16 mouse cellular contexts compared by ENCODE assay signal in genomic region chr4:129112231-129112630, GRCm38 (mm10). TPM values are rescaled to one million over a fixed set of nuclear protein-coding genes. Genes with fewer than 3 reads are reported as not detected.
DNase-seq lines count a peak whose midpoint lies in the region; ATAC-seq and TF ChIP-seq lines count a peak whose summit lies in the region.
"Had no signal": no experiment of that assay in that cellular context is flagged by ENCODE, and none has a peak within 500 bp of the region (broad histone marks: within the 10 kb centered on the region; RNA-seq: fewer than 3 reads in every experiment).

No protein-coding gene starts in this region.

- no peak for ATAC-seq in embryonic facial prominence, embryonic 13.5 days (ENCODE audit: insufficient number of reproducible peaks, insufficient read depth, low FRiP score, low TSS enrichment, low read depth)

- no peak overlapping the region for H3K4me3 ChIP-seq in embryonic facial prominence, embryonic 13.5 days
- no peak overlapping the region for H3K4me3 ChIP-seq in embryonic facial prominence, embryonic 10.5 days
- H3K4me3 ChIP-seq in layer of hippocampus, adult 2 months, result no peak overlapping the region
- peak overlapping the region; percentile 8; the same call in 1 of the 2 replicates for H3K4me3 ChIP-seq in testis, adult 2 months (ENCODE audit: control insufficient read depth, low read depth, low read length)
- H3K4me3 ChIP-seq: heart, embryonic 12.5 days; liver, embryonic 13.5 days had no signal

- TF ChIP-seq CTCF in layer of hippocampus, adult 2 months (conservative IDR thresholded peaks at IDR 0.05), result no peak
- no peak for TF ChIP-seq CTCF in testis, adult 2 months (IDR thresholded peaks at IDR 0.05; ENCODE audit: control insufficient read depth, insufficient read depth, insufficient replicate concordance, low read depth, low read length)

- peaks cover 15% of the 10 kb centered on the region for H3K4me1 ChIP-seq in embryonic facial prominence, embryonic 13.5 days
- peaks cover 43% of the 10 kb centered on the region for H3K4me1 ChIP-seq in embryonic facial prominence, embryonic 10.5 days
- peaks cover 4% of the 10 kb centered on the region; the same call in 1 of the 2 replicates for H3K4me1 ChIP-seq in testis, adult 2 months (ENCODE audit: control insufficient read depth, insufficient read depth, low read length)
- H3K4me1 ChIP-seq: heart, embryonic 12.5 days had no signal

- no peak overlapping the region for H3K4me2 ChIP-seq in embryonic facial prominence, embryonic 13.5 days
- H3K4me2 ChIP-seq: heart, embryonic 12.5 days; liver, embryonic 13.5 days had no signal

- TF ChIP-seq POLR2A in testis, adult 2 months (IDR thresholded peaks at IDR 0.05; ENCODE audit: control insufficient read depth, low read depth, low read length), result no peak

- WGBS in embryonic facial prominence, embryonic 13.5 days, result 52% methylated on average over 13 of the region's 13 CpGs
- 73% methylated on average over 13 of the region's 13 CpGs for WGBS in embryonic facial prominence, embryonic 10.5 days

- no peaks in the 10 kb centered on the region for H3K9me3 ChIP-seq in embryonic facial prominence, embryonic 13.5 days
- no peaks in the 10 kb centered on the region for H3K9me3 ChIP-seq in embryonic facial prominence, embryonic 10.5 days
- H3K9me3 ChIP-seq: liver, embryonic 13.5 days had no signal

- DNase-seq in embryonic facial prominence, embryonic 10.5 days (ENCODE audit: low spot score), result no peak
- DNase-seq in layer of hippocampus, adult 2 months (ENCODE audit: low spot score in 2 of 2), result no peak
- no peak for DNase-seq in layer of hippocampus, adult 18-20 months (ENCODE audit: low spot score in 2 of 2)
- DNase-seq in testis, postnatal 14 days (ENCODE audit: low spot score), result no peak
- DNase-seq in gastrocnemius, postnatal 4 days (ENCODE audit: low spot score in 2 of 2), result no peak
- DNase-seq in urinary bladder, postnatal 14 days (ENCODE audit: low spot score), result no peak
- DNase-seq: forebrain, postnatal 0 days; gastrocnemius, postnatal 10 days; liver, embryonic 13.5 days; thymus, postnatal 25 days had no signal

- H3K27ac ChIP-seq in embryonic facial prominence, embryonic 13.5 days, result no peak overlapping the region; the same call in 1 of the 2 replicates
- no peak overlapping the region for H3K27ac ChIP-seq in embryonic facial prominence, embryonic 10.5 days (replicated peaks)
- peak overlapping the region; percentile 74 for H3K27ac ChIP-seq in layer of hippocampus, adult 2 months
- H3K27ac ChIP-seq in testis, adult 2 months (ENCODE audit: control insufficient read depth, insufficient read depth, low read depth, low read length), result no peak overlapping the region
- H3K27ac ChIP-seq: liver, embryonic 13.5 days had no signal

- 0 out of 2 replicates have a peak overlapping the region, but pooled peaks have one; percentile 16 for H3K9ac ChIP-seq in embryonic facial prominence, embryonic 13.5 days
- H3K9ac ChIP-seq: forebrain, postnatal 0 days; heart, embryonic 12.5 days; liver, embryonic 13.5 days had no signal

- H3K27me3 ChIP-seq in embryonic facial prominence, embryonic 13.5 days, result peaks cover 43% of the 10 kb centered on the region
- H3K27me3 ChIP-seq in embryonic facial prominence, embryonic 10.5 days (replicated peaks; ENCODE audit: low read depth, poor library complexity, severe bottlenecking), result peaks cover 45% of the 10 kb centered on the region
- H3K27me3 ChIP-seq in testis, adult 2 months (ENCODE audit: control insufficient read depth, insufficient read depth, low read length), result no peaks in the 10 kb centered on the region

- H3K36me3 ChIP-seq in embryonic facial prominence, embryonic 13.5 days, result no peaks in the 10 kb centered on the region
- H3K36me3 ChIP-seq in embryonic facial prominence, embryonic 10.5 days (replicated peaks), result no peaks in the 10 kb centered on the region
- no peaks in the 10 kb centered on the region for H3K36me3 ChIP-seq in testis, adult 2 months (ENCODE audit: control insufficient read depth, insufficient read depth, low read length)
- H3K36me3 ChIP-seq: heart, embryonic 12.5 days; liver, embryonic 13.5 days had no signal

RNA-seq across cellular contexts. Expression of gene Tmem54, which starts 6.9 kb away (rescaled TPM):
- 10.6 and 11.3 TPM in 2 replicates for polyA plus RNA-seq in embryonic facial prominence, embryonic 13.5 days (2015; fragmentation: Nextera tagmentation; extraction: Ambion mirVana)
- 10.6 and 11.8 TPM in 2 replicates for polyA plus RNA-seq in embryonic facial prominence, embryonic 10.5 days (2016; fragmentation: Nextera tagmentation; extraction: Ambion mirVana)
- not detected for total RNA-seq in layer of hippocampus, adult 2 months (2021)
- not detected for total RNA-seq in layer of hippocampus, adult 18-20 months (2021)
- polyA plus RNA-seq in testis, adult 2 months (2012; rRNA removed), result 0.42 and 2.4 TPM in 2 replicates
- total RNA-seq in gastrocnemius, postnatal 4 days (2021), result under 1 TPM in 1 of 2 experiments, not detected in 1; 0.73 TPM
- total RNA-seq: forebrain, postnatal 0 days; gastrocnemius, postnatal 10 days; left cerebral cortex, postnatal 10 days; MEL had no signal
- polyA plus RNA-seq: forebrain, postnatal 0 days had no signal

RNA-seq across cellular contexts. Expression of gene Hpca, which starts 9.6 kb away (rescaled TPM):
- 2.7 and 3.1 TPM in 2 replicates for polyA plus RNA-seq in embryonic facial prominence, embryonic 13.5 days (2015; fragmentation: Nextera tagmentation; extraction: Ambion mirVana)
- polyA plus RNA-seq in embryonic facial prominence, embryonic 10.5 days (2016; fragmentation: Nextera tagmentation; extraction: Ambion mirVana), result 0.66 and 1.8 TPM in 2 replicates
- total RNA-seq in layer of hippocampus, adult 2 months (2021), result 1,000 to 10,000 TPM; 2,418 to 2,601 TPM
- total RNA-seq in layer of hippocampus, adult 18-20 months (2021), result 1,000 to 10,000 TPM; 2,309 to 2,704 TPM
- 9.3 and 10.2 TPM in 2 replicates for polyA plus RNA-seq in testis, adult 2 months (2012; rRNA removed)
- 1 to 10 TPM in 1 of 2 experiments, under 1 TPM in 1; 0.52 to 1.1 TPM for total RNA-seq in gastrocnemius, postnatal 4 days (2021)
- polyA plus RNA-seq: C2C12 had no signal

RNA-seq across cellular contexts. Expression of gene Fndc5, which starts 24.6 kb away (rescaled TPM):
- 4.7 and 4.8 TPM in 2 replicates for polyA plus RNA-seq in embryonic facial prominence, embryonic 13.5 days (2015; fragmentation: Nextera tagmentation; extraction: Ambion mirVana)
- 1.5 TPM in 2 replicates for polyA plus RNA-seq in embryonic facial prominence, embryonic 10.5 days (2016; fragmentation: Nextera tagmentation; extraction: Ambion mirVana)
- total RNA-seq in layer of hippocampus, adult 2 months (2021), result 10 to 100 TPM; 77.5 to 78.6 TPM
- 10 to 100 TPM; 75.5 to 84.2 TPM for total RNA-seq in layer of hippocampus, adult 18-20 months (2021)
- 9.1 and 11.0 TPM in 2 replicates for polyA plus RNA-seq in testis, adult 2 months (2012; rRNA removed)
- 10 to 100 TPM; 52.3 to 54.3 TPM for total RNA-seq in gastrocnemius, postnatal 4 days (2021)

RNA-seq across cellular contexts. Expression of gene Rnf19b, which starts 54.2 kb away (rescaled TPM):
- polyA plus RNA-seq in embryonic facial prominence, embryonic 13.5 days (2015; fragmentation: Nextera tagmentation; extraction: Ambion mirVana), result 9.1 and 9.5 TPM in 2 replicates
- 7.9 and 8.4 TPM in 2 replicates for polyA plus RNA-seq in embryonic facial prominence, embryonic 10.5 days (2016; fragmentation: Nextera tagmentation; extraction: Ambion mirVana)
- 10 to 100 TPM; 41.0 to 42.4 TPM for total RNA-seq in layer of hippocampus, adult 2 months (2021)
- total RNA-seq in layer of hippocampus, adult 18-20 months (2021), result 10 to 100 TPM; 43.5 to 46.4 TPM
- 515 and 590 TPM in 2 replicates for polyA plus RNA-seq in testis, adult 2 months (2012; rRNA removed)
- 10 to 100 TPM; 16.0 to 18.0 TPM for total RNA-seq in gastrocnemius, postnatal 4 days (2021)

Comparison
In these comparisons a context has a peak if more than half of its experiments do, and no peak if none do; other contexts are left out.
1. RNA of gene Hpca, which starts 9.6 kb away (total RNA-seq): 2,309 to 2,704 TPM in layer of hippocampus, adult 18-20 months and 2,418 to 2,601 TPM in layer of hippocampus, adult 2 months; 0.52 to 1.1 TPM in gastrocnemius, postnatal 4 days; every median in the first group is over 1,000 times any median in the second.